Mouse (Mus musculus): ENCODE data around the gene Glg1. TPM values are rescaled to one million over a fixed set of nuclear protein-coding genes. Genes with fewer than 3 reads are reported as not detected.
"Not testable (repeated sequence)": the region's sequence is repeated elsewhere in the genome, so short reads cannot be mapped to it uniquely, and the experiment has no call there.

Glg1 gene
- polyA plus RNA-seq (2016; fragmentation: Nextera tagmentation; extraction: Ambion mirVana): 65.1 and 66.7 TPM in 2 replicates

GRCm38 (mm10) chr8:111258631-111259407 lies at the start of gene Glg1:
Glg1 (minus strand) TSS chr8:111259216.
- under 1% methylated on average over 76 of the region's 76 CpGs for WGBS
- peaks cover 8% of the 10 kb centered on the region; the same call in 1 of the 2 replicates for H3K4me1 ChIP-seq
- peak; percentile 92 for DNase-seq (ENCODE audit: low spot score)
- peaks cover 6% of the 10 kb centered on the region; the same call in 1 of the 2 replicates for H3K27me3 ChIP-seq (ENCODE audit: low read depth, poor library complexity, severe bottlenecking)
- no peaks in the 10 kb centered on the region; the same call in 1 of the 2 replicates for H3K9me3 ChIP-seq (replicated peaks)
- H3K36me3 ChIP-seq: peaks cover 28% of the 10 kb centered on the region
- H3K4me3 ChIP-seq: peak within 1 kb of the TSS; percentile 83
- H3K27ac ChIP-seq (replicated peaks): peak within 1 kb of the TSS; percentile 98

GRCm38 (mm10) chr8:111305031-111305730 lies 46.2 kb upstream of the Glg1 start:
- H3K4me1 ChIP-seq: no peaks in the 10 kb centered on the region
- no peaks in the 10 kb centered on the region for H3K9me3 ChIP-seq (replicated peaks)
- no peak overlapping the region for H3K27ac ChIP-seq (replicated peaks)
- DNase-seq (ENCODE audit: low spot score): no peak
- no peak overlapping the region for H3K4me3 ChIP-seq
- 35% methylated on average over 5 of the region's 5 CpGs for WGBS
- H3K27me3 ChIP-seq (ENCODE audit: low read depth, poor library complexity, severe bottlenecking): no peaks in the 10 kb centered on the region
- H3K36me3 ChIP-seq: no peaks in the 10 kb centered on the region

- Histone ChIP-seq H3K27me3 (ENCODE audit: low read depth, poor library complexity, severe bottlenecking) (no peaks in the 10 kb centered on the region), H3K4me1 (peaks cover 1% of the 10 kb centered on the region; the same call in 1 of the 2 replicates), H3K9me3 (replicated peaks) (no peaks in the 10 kb centered on the region), H3K27ac (replicated peaks) (no peak overlapping the region), H3K4me3 (no peak overlapping the region), H3K36me3 (no peaks in the 10 kb centered on the region)
- 89% methylated on average over 3 of the region's 3 CpGs for WGBS
- DNase-seq (ENCODE audit: low spot score): no peak
Observed at GRCm38 (mm10) chr8:111304359-111304758, 45.3 kb upstream of the Glg1 start.

GRCm38 (mm10) chr8:111303076-111303803 lies 44.2 kb upstream of the Glg1 start:
- not testable (repeated sequence) for H3K36me3 ChIP-seq; DNase-seq (ENCODE audit: low spot score); H3K4me3 ChIP-seq; H3K9me3 ChIP-seq (replicated peaks); H3K27ac ChIP-seq (replicated peaks); H3K27me3 ChIP-seq (ENCODE audit: low read depth, poor library complexity, severe bottlenecking)
- H3K4me1 ChIP-seq: peaks cover 12% of the 10 kb centered on the region
- WGBS: 88% methylated on average over 5 of the region's 5 CpGs

- Histone ChIP-seq H3K27ac (replicated peaks) (peak overlapping the region; percentile 97), H3K36me3 (peaks cover 13% of the 10 kb centered on the region), H3K27me3 (ENCODE audit: low read depth, poor library complexity, severe bottlenecking) (no peaks in the 10 kb centered on the region), H3K4me1 (peaks cover 16% of the 10 kb centered on the region), H3K4me3 (peak overlapping the region; percentile 89), H3K9me3 (replicated peaks) (no peaks in the 10 kb centered on the region)
- DNase-seq (ENCODE audit: low spot score): no peak
- WGBS: 66% methylated on average over 11 of the region's 11 CpGs
Observed at GRCm38 (mm10) chr8:111300597-111301546, 41.9 kb upstream of the Glg1 start.

GRCm38 (mm10) chr8:111299821-111300568 lies 41.0 kb upstream of the Glg1 start, which contains the start of gene Rfwd3:
Rfwd3 (minus strand) TSS chr8:111300222.
- no peaks in the 10 kb centered on the region for H3K9me3 ChIP-seq (replicated peaks)

GRCm38 (mm10) chr8:111299363-111299820 lies 40.4 kb upstream of the Glg1 start:
- peak overlapping the region; percentile 97 for H3K27ac ChIP-seq (replicated peaks)
- DNase-seq (ENCODE audit: low spot score): peak; percentile 68

More at GRCm38 (mm10) chr8:111299821-111300568, 41.0 kb upstream of the Glg1 start, which contains the start of gene Rfwd3:
- Histone ChIP-seq H3K4me1 (peaks cover 16% of the 10 kb centered on the region), H3K27me3 (ENCODE audit: low read depth, poor library complexity, severe bottlenecking) (no peaks in the 10 kb centered on the region), H3K36me3 (peaks cover 20% of the 10 kb centered on the region), H3K27ac (replicated peaks) (peak within 1 kb of the TSS; percentile 97), H3K4me3 (peak within 1 kb of the TSS; percentile 89)
- DNase-seq (ENCODE audit: low spot score): peak; percentile 98
- WGBS: under 1% methylated on average over 67 of the region's 67 CpGs

GRCm38 (mm10) chr8:111298011-111298410 lies 39.0 kb upstream of the Glg1 start:
- H3K4me3 ChIP-seq: peak overlapping the region; percentile 89
- peaks cover 16% of the 10 kb centered on the region for H3K4me1 ChIP-seq
- H3K27me3 ChIP-seq (ENCODE audit: low read depth, poor library complexity, severe bottlenecking): no peaks in the 10 kb centered on the region
- DNase-seq (ENCODE audit: low spot score): no peak
- WGBS: 95% methylated on average over 1 of the region's 1 CpGs
- H3K9me3 ChIP-seq (replicated peaks): no peaks in the 10 kb centered on the region
- H3K36me3 ChIP-seq: peaks cover 39% of the 10 kb centered on the region
- H3K27ac ChIP-seq (replicated peaks): no peak overlapping the region

More at GRCm38 (mm10) chr8:111299363-111299820, 40.4 kb upstream of the Glg1 start:
- no peaks in the 10 kb centered on the region for H3K27me3 ChIP-seq (ENCODE audit: low read depth, poor library complexity, severe bottlenecking)
- peaks cover 25% of the 10 kb centered on the region for H3K36me3 ChIP-seq
- peak overlapping the region; percentile 89 for H3K4me3 ChIP-seq
- under 1% methylated on average over 28 of the region's 28 CpGs for WGBS
- no peaks in the 10 kb centered on the region for H3K9me3 ChIP-seq (replicated peaks)
- H3K4me1 ChIP-seq: peaks cover 16% of the 10 kb centered on the region

GRCm38 (mm10) chr8:111291733-111292132 lies 32.7 kb upstream of the Glg1 start:
- no peak for DNase-seq (ENCODE audit: low spot score)
- no peaks in the 10 kb centered on the region for H3K4me1 ChIP-seq
- 95% methylated on average over 7 of the region's 7 CpGs for WGBS

GRCm38 (mm10) chr8:111290586-111290985 lies 31.6 kb upstream of the Glg1 start:
- no peak overlapping the region for H3K4me3 ChIP-seq
- no peak overlapping the region for H3K27ac ChIP-seq (replicated peaks)
- no peaks in the 10 kb centered on the region for H3K9me3 ChIP-seq (replicated peaks)
- no peaks in the 10 kb centered on the region for H3K27me3 ChIP-seq (ENCODE audit: low read depth, poor library complexity, severe bottlenecking)
- H3K4me1 ChIP-seq: no peaks in the 10 kb centered on the region
- peaks cover 98% of the 10 kb centered on the region for H3K36me3 ChIP-seq
- no peak for DNase-seq (ENCODE audit: low spot score)
- 95% methylated on average over 7 of the region's 7 CpGs for WGBS

More at GRCm38 (mm10) chr8:111291733-111292132, 32.7 kb upstream of the Glg1 start:
- Histone ChIP-seq H3K36me3 (peaks cover 97% of the 10 kb centered on the region), H3K27ac (replicated peaks) (no peak overlapping the region), H3K27me3 (ENCODE audit: low read depth, poor library complexity, severe bottlenecking) (no peaks in the 10 kb centered on the region), H3K4me3 (no peak overlapping the region), H3K9me3 (replicated peaks) (no peaks in the 10 kb centered on the region)

- 93% methylated on average over 4 of the region's 4 CpGs for WGBS
- H3K9me3 ChIP-seq (replicated peaks): no peaks in the 10 kb centered on the region
Observed at GRCm38 (mm10) chr8:111285603-111286002, 26.6 kb upstream of the Glg1 start.

More at GRCm38 (mm10) chr8:111285603-111286002, 26.6 kb upstream of the Glg1 start:
- Histone ChIP-seq H3K27ac (replicated peaks) (no peak overlapping the region), H3K4me3 (no peak overlapping the region), H3K36me3 (peaks cover 98% of the 10 kb centered on the region), H3K27me3 (ENCODE audit: low read depth, poor library complexity, severe bottlenecking) (no peaks in the 10 kb centered on the region), H3K4me1 (no peaks in the 10 kb centered on the region)
- no peak for DNase-seq (ENCODE audit: low spot score)

Data from midbrain, embryonic 10.5 days (tissue).